8 mouse cellular contexts compared by ENCODE assay signal in genomic region chr17:85857705-85858472, GRCm38 (mm10).
DNase-seq lines count a peak whose midpoint lies in the region; ATAC-seq and TF ChIP-seq lines count a peak whose summit lies in the region.

No protein-coding gene starts in this region.

- no peaks in the 10 kb centered on the region for H3K36me3 ChIP-seq in heart, embryonic 11.5 days (ENCODE audit: control insufficient read depth, insufficient read depth, low read length)
- no peaks in the 10 kb centered on the region for H3K36me3 ChIP-seq in midbrain, embryonic 14.5 days (ENCODE audit: control insufficient read depth, insufficient read depth, low read length)
- no peaks in the 10 kb centered on the region for H3K36me3 ChIP-seq in thymus, adult 2 months (ENCODE audit: control insufficient read depth, insufficient read depth, low read length)

- H3K4me2 ChIP-seq in heart, embryonic 11.5 days: peak overlapping the region; percentile 48
- peak overlapping the region; percentile 46 for H3K4me2 ChIP-seq in midbrain, embryonic 14.5 days (ENCODE audit: low read length)

- H3K9me3 ChIP-seq in heart, embryonic 11.5 days (replicated peaks; ENCODE audit: control insufficient read depth, low read length): no peaks in the 10 kb centered on the region
- H3K9me3 ChIP-seq in midbrain, embryonic 14.5 days (ENCODE audit: control insufficient read depth, low read length): no peaks in the 10 kb centered on the region

- 0 out of 2 replicates have a peak, but pooled peaks cover 3% of the 10 kb centered on the region for H3K4me1 ChIP-seq in heart, embryonic 11.5 days (ENCODE audit: control insufficient read depth, insufficient read depth, low read length)
- 0 out of 2 replicates have a peak, but pooled peaks cover 5% of the 10 kb centered on the region for H3K4me1 ChIP-seq in midbrain, embryonic 14.5 days (ENCODE audit: control insufficient read depth, insufficient read depth, low read length)
- no peaks in the 10 kb centered on the region for H3K4me1 ChIP-seq in thymus, adult 2 months (replicated peaks; ENCODE audit: control insufficient read depth, insufficient read depth, low read length)

- 41% methylated on average over 22 of the region's 22 CpGs for WGBS in heart, embryonic 11.5 days (ENCODE audit: insufficient replicate concordance)
- WGBS in midbrain, embryonic 14.5 days: 26% methylated on average over 22 of the region's 22 CpGs
- 87% methylated on average over 22 of the region's 22 CpGs for WGBS in thymus, adult 2 months

- H3K9ac ChIP-seq in heart, embryonic 11.5 days (ENCODE audit: low read depth, low read length): no peak overlapping the region
- no peak overlapping the region; the same call in 1 of the 2 replicates for H3K9ac ChIP-seq in midbrain, embryonic 14.5 days (replicated peaks; ENCODE audit: low read length)

- H3K4me3 ChIP-seq in heart, embryonic 11.5 days (ENCODE audit: low read depth, low read length): no peak overlapping the region
- H3K4me3 ChIP-seq in midbrain, embryonic 14.5 days (replicated peaks; ENCODE audit: low read depth, low read length): no peak overlapping the region
- no peak overlapping the region for H3K4me3 ChIP-seq in thymus, adult 2 months (ENCODE audit: control insufficient read depth, insufficient read depth, low read length)

- no peak overlapping the region for H3K27ac ChIP-seq in heart, embryonic 11.5 days (ENCODE audit: low read depth, low read length)
- H3K27ac ChIP-seq in midbrain, embryonic 14.5 days (replicated peaks; ENCODE audit: low read depth, low read length): no peak overlapping the region
- no peak overlapping the region for H3K27ac ChIP-seq in thymus, adult 2 months (ENCODE audit: control insufficient read depth, insufficient read depth, low read length)

- ATAC-seq in heart, embryonic 11.5 days (replicated peaks; ENCODE audit: insufficient number of reproducible peaks, low FRiP score, low TSS enrichment): no peak
- no peak for ATAC-seq in midbrain, embryonic 14.5 days (ENCODE audit: low FRiP score, low TSS enrichment)
- no peak for ATAC-seq in erythroid progenitor cell, adult 5-6 weeks (replicated peaks; ENCODE audit: low FRiP score, poor library complexity, severe bottlenecking)
- no peak for ATAC-seq in megakaryocyte progenitor cell, adult 5-6 weeks (replicated peaks; ENCODE audit: poor library complexity)

- TF ChIP-seq CTCF in thymus, adult 2 months (IDR thresholded peaks at IDR 0.05; ENCODE audit: borderline replicate concordance, control insufficient read depth, extremely low read depth, insufficient read depth, low read length, poor library complexity): no peak

- DNase-seq in Muller cell, postnatal 12 days (ENCODE audit: inconsistent ontology term): peak; percentile 52
- DNase-seq in embryo, embryonic 11 days: peak; percentile 77
- peak; percentile 20 for DNase-seq in kidney, postnatal 14 days
- peak; percentile 77 for DNase-seq in midbrain, embryonic 14.5 days
- no peak for DNase-seq in thymus, adult 2 months

- no peaks in the 10 kb centered on the region for H3K27me3 ChIP-seq in heart, embryonic 11.5 days (ENCODE audit: control insufficient read depth, insufficient read depth, low read length)
- no peaks in the 10 kb centered on the region for H3K27me3 ChIP-seq in midbrain, embryonic 14.5 days (ENCODE audit: control insufficient read depth, insufficient read depth, low read length)
- no peaks in the 10 kb centered on the region for H3K27me3 ChIP-seq in thymus, adult 2 months (ENCODE audit: control insufficient read depth, insufficient read depth, low read length)

- no peak for TF ChIP-seq POLR2A in thymus, adult 2 months (IDR thresholded peaks at IDR 0.05; ENCODE audit: control insufficient read depth, extremely low read depth, insufficient read depth, low read length, poor library complexity)
